Mouse (Mus musculus) CH12.LX (cell line): ENCODE results near the gene Tle1. TPM values are rescaled to one million over a fixed set of nuclear protein-coding genes. Genes with fewer than 3 reads are reported as not detected.

Experiments
- DNase-seq: peaks from one replicate; pipeline ENCODE4 v3.0.0-alpha.2; 2013; ENCODE audit errors: extremely low read depth
- H3K27ac ChIP-seq: 2 replicates; pipeline ENCODE4 v1.5.1; 2012; ENCODE audit warnings: low read depth, mild to moderate bottlenecking, control low read depth, moderate library complexity; ENCODE audit not compliant: insufficient read depth
- H3K27me3 ChIP-seq: replicated peaks from 2 replicates; pipeline ENCODE3; 2012; ENCODE audit warnings: inconsistent platforms
- H3K36me3 ChIP-seq, 2 experiments: replicated peaks in 1 of 2; 2 replicates each; pipeline versions ENCODE3 to v1.6.1; 2012; ENCODE audit warnings: inconsistent platforms in 1 of 2, low read length in 1 of 2, mild to moderate bottlenecking in 1 of 2, mixed read lengths in 1 of 2, moderate library complexity in 1 of 2; ENCODE audit not compliant: control insufficient read depth in 1 of 2, insufficient read depth in 1 of 2
- H3K4me1 ChIP-seq, 2 experiments: 2 replicates each; pipeline ENCODE4 v1.6.1; 2012; ENCODE audit warnings: inconsistent platforms in 1 of 2, moderate library complexity in 1 of 2; ENCODE audit not compliant: insufficient read depth in 2 of 2, control insufficient read depth in 1 of 2
- H3K4me2 ChIP-seq: 2 replicates; pipeline ENCODE4 v1.6.1; 2012; ENCODE audit warnings: low read depth, mild to moderate bottlenecking, control low read depth; ENCODE audit not compliant: poor library complexity, insufficient read depth, severe bottlenecking
- H3K4me3 ChIP-seq, 3 experiments: fragments of 150-350 bp in 1 of 3; sonication (generic) in 1 of 3; replicated peaks in 1 of 3; 2 replicates each; pipeline versions ENCODE3 to v1.5.1; 2011 to 2012; ENCODE audit warnings: low read depth in 2 of 3, low read length in 2 of 3, mild to moderate bottlenecking in 2 of 3, moderate library complexity in 2 of 3, control low read depth in 1 of 3, improper control_type of control experiment in 1 of 3, inconsistent platforms in 1 of 3, mixed read lengths in 1 of 3; ENCODE audit not compliant: poor library complexity in 1 of 3
- H3K79me2 ChIP-seq: replicated peaks from 2 replicates; pipeline ENCODE4 v1.6.1; 2012; ENCODE audit warnings: mild to moderate bottlenecking, moderate library complexity; ENCODE audit not compliant: control insufficient read depth, poor library complexity, insufficient read depth, severe bottlenecking; ENCODE audit errors: extremely low read depth
- H3K9ac ChIP-seq: 2 replicates; pipeline ENCODE4 v1.6.1; 2012; ENCODE audit warnings: low read depth, mild to moderate bottlenecking, control low read depth, moderate library complexity; ENCODE audit not compliant: insufficient read depth
- H3K9me3 ChIP-seq: replicated peaks from 2 replicates; pipeline ENCODE3; 2012; ENCODE audit warnings: low read length, inconsistent platforms, mixed read lengths
- BHLHE40 ChIP-seq: IDR thresholded peaks from 2 replicates; pipeline ENCODE4 v1.6.1; 2011; ENCODE audit warnings: mild to moderate bottlenecking, low read depth, low read length, improper control_type of control experiment
- CHD1 ChIP-seq: IDR thresholded peaks from 2 replicates; pipeline ENCODE4 v1.6.1; 2012; ENCODE audit warnings: low read depth, low read length, improper control_type of control experiment, inconsistent platforms
- CHD2 ChIP-seq: IDR thresholded peaks from 2 replicates; pipeline ENCODE4 v1.6.1; 2011; ENCODE audit warnings: low read length, improper control_type of control experiment
- CTCF ChIP-seq, 2 experiments: IDR thresholded peaks in 1 of 2; conservative IDR thresholded peaks in 1 of 2; 2 replicates each; pipeline ENCODE4 v1.5.1; 2011 to 2012; ENCODE audit warnings: low read depth in 2 of 2, low read length in 2 of 2, improper control_type of control experiment in 1 of 2, inconsistent platforms in 1 of 2, mild to moderate bottlenecking in 1 of 2, moderate library complexity in 1 of 2
- E2F4 ChIP-seq: IDR thresholded peaks from 2 replicates; pipeline ENCODE4 v1.6.1; 2011; ENCODE audit warnings: low read depth, low read length, improper control_type of control experiment; ENCODE audit not compliant: insufficient replicate concordance
- ELF1 ChIP-seq: IDR thresholded peaks from 2 replicates; pipeline ENCODE4 v1.6.1; 2014; ENCODE audit warnings: low read depth, mild to moderate bottlenecking, inconsistent platforms, low read length, improper control_type of control experiment
- EP300 ChIP-seq: IDR thresholded peaks from 2 replicates; pipeline ENCODE4 v1.6.1; 2011; ENCODE audit warnings: low read length, improper control_type of control experiment
- HCFC1 ChIP-seq: IDR thresholded peaks from 2 replicates; pipeline ENCODE4 v1.6.1; 2012; ENCODE audit warnings: low read depth, mild to moderate bottlenecking, inconsistent platforms, low read length, improper control_type of control experiment
- KAT2A ChIP-seq: IDR thresholded peaks from 2 replicates; pipeline ENCODE4 v1.6.1; 2012; ENCODE audit warnings: low read length, improper control_type of control experiment, inconsistent platforms; ENCODE audit not compliant: insufficient replicate concordance
- MAX ChIP-seq: IDR thresholded peaks from 2 replicates; pipeline ENCODE4 v1.6.1; 2011; ENCODE audit warnings: low read length, improper control_type of control experiment
- MAZ ChIP-seq: IDR thresholded peaks from 2 replicates; pipeline ENCODE4 v1.6.1; 2012; ENCODE audit warnings: low read depth, mild to moderate bottlenecking, inconsistent platforms, low read length, improper control_type of control experiment, moderate library complexity
- PAX5 ChIP-seq: IDR thresholded peaks from 2 replicates; pipeline ENCODE4 v1.6.1; 2012; ENCODE audit warnings: low read length, inconsistent platforms, mixed read lengths
- POLR2A ChIP-seq: IDR thresholded peaks from 2 replicates; pipeline ENCODE4 v1.6.1; 2011; ENCODE audit warnings: low read depth, mild to moderate bottlenecking, improper control_type of control experiment, low read length
- RAD21 ChIP-seq: IDR thresholded peaks from 2 replicates; pipeline ENCODE4 v1.6.1; 2011; ENCODE audit warnings: low read depth, mild to moderate bottlenecking, low read length, improper control_type of control experiment, moderate library complexity
- RCOR1 ChIP-seq: conservative IDR thresholded peaks from 2 replicates; pipeline ENCODE4 v1.6.1; 2012; ENCODE audit warnings: low read depth, mild to moderate bottlenecking, inconsistent platforms, low read length, improper control_type of control experiment
- SIN3A ChIP-seq: IDR thresholded peaks from 2 replicates; pipeline ENCODE4 v1.6.1; 2012; ENCODE audit warnings: low read length, improper control_type of control experiment, inconsistent platforms
- SMC3 ChIP-seq: IDR thresholded peaks from 2 replicates; pipeline ENCODE4 v1.6.1; 2011; ENCODE audit warnings: low read depth, low read length, improper control_type of control experiment
- TBP ChIP-seq: conservative IDR thresholded peaks from 2 replicates; pipeline ENCODE4 v1.6.1; 2011; ENCODE audit warnings: low read depth, low read length, improper control_type of control experiment
- TCF12 ChIP-seq: IDR thresholded peaks from 2 replicates; pipeline ENCODE4 v1.6.1; 2014; ENCODE audit warnings: low read depth, mild to moderate bottlenecking, inconsistent platforms, low read length, improper control_type of control experiment
- UBTF ChIP-seq: IDR thresholded peaks from 2 replicates; pipeline ENCODE4 v1.6.1; 2012; ENCODE audit warnings: low read depth, mild to moderate bottlenecking, inconsistent platforms, low read length, improper control_type of control experiment, moderate library complexity
- USF1 ChIP-seq: IDR thresholded peaks from 2 replicates; pipeline ENCODE4 v1.6.1; 2014; ENCODE audit warnings: low read depth, mild to moderate bottlenecking, inconsistent platforms, low read length, improper control_type of control experiment
- USF2 ChIP-seq: conservative IDR thresholded peaks from 2 replicates; pipeline ENCODE4 v1.6.1; 2011; ENCODE audit warnings: low read depth, low read length, improper control_type of control experiment
- ZC3H11A ChIP-seq: IDR thresholded peaks from 2 replicates; pipeline ENCODE4 v1.6.1; 2012; ENCODE audit warnings: low read depth, mild to moderate bottlenecking, inconsistent platforms, low read length, improper control_type of control experiment
- ZKSCAN1 ChIP-seq: IDR thresholded peaks from 2 replicates; pipeline ENCODE4 v1.6.1; 2012; ENCODE audit warnings: low read depth, inconsistent platforms, low read length, improper control_type of control experiment, borderline replicate concordance
- dilution Hi-C: fragments of 300-500 bp; cut with MboI; formaldehyde crosslinking; loops from 2 replicates; pipeline ENCODE4 v1.14.3; 2020; ENCODE audit warnings: low sequenced_read_pairs; ENCODE audit not compliant: extremely low pct_unique_long_range_greater_than_20kb, extremely low pct_ligation_motif_present
- in situ Hi-C: fragments of 300-500 bp; cut with MboI; formaldehyde crosslinking; loops from 3 replicates; pipeline ENCODE4 v1.14.3; 2019; ENCODE audit warnings: low sequenced_read_pairs, low pct_ligation_motif_present, low pct_unique_long_range_greater_than_20kb, mixed read lengths
- polyA plus RNA-seq: library from polyadenylated mRNA; unstranded; fragments of >175 nt; gene quantifications from 2 replicates; pipeline ENCODE4 v1.2.1, GENCODE M21; 2012; ENCODE audit warnings: low read depth; ENCODE audit not compliant: insufficient read length
- total RNA-seq, 2 experiments: library from RNA; depleted of rRNA; stranded (reverse); fragments of 300-350 nt in 1 of 2; fragments of >200 nt in 1 of 2; gene quantifications; 2 replicates each; pipeline ENCODE4 v1.2.3; 2012 to 2014

Tle1 gene
- total and polyA plus RNA-seq, 3 experiments, result not detected

GRCm38 (mm10) chr4:72139475-72140120 is 61.1 kb downstream of the Tle1 start:
- in situ Hi-C loops (no loop called here), dilution Hi-C loops (no loop called here)
- no peaks in the 10 kb centered on the region for H3K4me1 ChIP-seq
- no peaks in the 10 kb centered on the region for H3K79me2 ChIP-seq
- peaks cover 66% of the 10 kb centered on the region for H3K9me3 ChIP-seq
- TF ChIP-seq UBTF (no peak), KAT2A (no peak), PAX5 (no peak), USF1 (no peak), CTCF (conservative IDR thresholded peaks at IDR 0.05 in 1 of 2, IDR thresholded peaks at IDR 0.05 in 1 of 2; ENCODE audit: low read depth in 2 of 2, low read length in 2 of 2) (no peak), SMC3 (no peak), E2F4 (no peak), BHLHE40 (no peak), SIN3A (no peak), POLR2A (no peak), CHD1 (no peak), MAZ (no peak), ZKSCAN1 (no peak), USF2 (no peak), HCFC1 (no peak), TBP (no peak), MAX (no peak), EP300 (no peak)
- H3K27ac ChIP-seq, result no peak overlapping the region
- DNase-seq, result no peak
- no peak overlapping the region for H3K4me2 ChIP-seq
- no peak overlapping the region for H3K4me3 ChIP-seq
- no peak overlapping the region for H3K9ac ChIP-seq
- no peaks in the 10 kb centered on the region for H3K36me3 ChIP-seq
- no peaks in the 10 kb centered on the region for H3K27me3 ChIP-seq

- H3K36me3 ChIP-seq, result no peaks in the 10 kb centered on the region
- in situ Hi-C loops, result no loop called here
- no peaks in the 10 kb centered on the region for H3K4me1 ChIP-seq
- no peak for DNase-seq
- no peaks in the 10 kb centered on the region for H3K79me2 ChIP-seq
- no peaks in the 10 kb centered on the region for H3K27me3 ChIP-seq
- dilution Hi-C loops, result no loop called here
- H3K9ac ChIP-seq, result no peak overlapping the region
- no peak overlapping the region for H3K4me2 ChIP-seq
- H3K4me3 ChIP-seq, result peak overlapping the region in 1 of 3 experiments; percentile 2
- H3K9me3 ChIP-seq, result peaks cover 65% of the 10 kb centered on the region
- H3K27ac ChIP-seq, result no peak overlapping the region
- no peak for TF ChIP-seq POLR2A
- TF ChIP-seq CTCF (conservative IDR thresholded peaks at IDR 0.05 in 1 of 2, IDR thresholded peaks at IDR 0.05 in 1 of 2; ENCODE audit: low read depth in 2 of 2, low read length in 2 of 2), result no peak
- TF ChIP-seq USF2, result no peak
- no peak for TF ChIP-seq TCF12
- TF ChIP-seq PAX5, result no peak
- no peak for TF ChIP-seq SMC3
- no peak for TF ChIP-seq RCOR1
- TF ChIP-seq RAD21, result no peak
- TF ChIP-seq MAX, result no peak
- no peak for TF ChIP-seq ZC3H11A
- no peak for TF ChIP-seq KAT2A
- TF ChIP-seq ELF1, result no peak
- TF ChIP-seq CHD2, result no peak
Observed at GRCm38 (mm10) chr4:72138264-72139080, 62.2 kb downstream of the Tle1 start.
